Mouse (Mus musculus): ENCODE measurements around the gene Prdm11.

- TF ChIP-seq POLR2A (IDR thresholded peaks at IDR 0.05; ENCODE audit: low read depth, low read length) (no peak), CTCF (IDR thresholded peaks at IDR 0.05; ENCODE audit: extremely low read depth, insufficient read length, insufficient replicate concordance, low read depth, low read length) (no peak)
Measured at GRCm38 (mm10) chr2:92971069-92971468, 74.9 kb downstream of the Prdm11 start.

Measured in small intestine, adult 2 months (tissue).